In the genomic region with DNA sequence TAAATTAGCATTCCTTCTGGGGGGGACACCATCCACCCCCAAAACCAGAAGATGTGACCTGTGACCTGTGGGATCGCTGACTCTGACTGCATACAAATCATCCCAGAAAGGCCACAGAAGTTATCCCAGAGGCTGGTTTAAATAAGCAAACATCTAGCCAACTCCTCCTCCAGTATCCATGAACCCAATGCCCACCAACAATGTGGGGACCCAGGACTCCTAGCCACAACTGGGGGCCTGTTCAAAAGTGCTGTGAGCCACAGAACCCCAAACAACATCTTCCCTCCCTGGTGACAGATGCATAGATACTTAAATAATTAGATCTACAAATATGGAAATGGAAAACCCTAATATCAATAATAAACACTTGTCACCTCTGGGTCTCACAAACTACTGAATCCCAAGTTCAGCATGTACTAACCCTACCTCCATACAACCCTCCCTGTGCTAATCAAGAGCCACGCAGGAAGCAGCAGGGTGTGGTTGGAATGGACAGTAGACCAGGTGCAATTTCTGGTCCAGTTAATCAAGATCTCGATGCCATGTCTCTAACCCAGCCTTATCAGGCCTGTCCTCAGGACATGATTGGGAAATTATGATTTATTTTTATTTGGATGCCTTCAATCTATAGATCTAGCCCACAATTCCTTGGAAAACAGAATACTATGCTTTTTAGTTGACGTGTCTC, we compare ENCODE assay signal across 9 mouse cellular contexts. TPM values are rescaled to one million over a fixed set of nuclear protein-coding genes. Genes with fewer than 3 reads are reported as not detected.
"Had no signal": no experiment of that assay in that cellular context is flagged by ENCODE, and none has a peak within 500 bp of the region (broad histone marks: within the 10 kb centered on the region; RNA-seq: fewer than 3 reads in every experiment).

No protein-coding gene starts in this region.

- H3K4me3 ChIP-seq: layer of hippocampus, adult 2 months; limb, embryonic 13.5 days; liver, embryonic 15.5 days; midbrain, embryonic 15.5 days; neural tube, embryonic 12.5 days had no signal

- H3K27me3 ChIP-seq: limb, embryonic 13.5 days; liver, embryonic 15.5 days; midbrain, embryonic 15.5 days; neural tube, embryonic 12.5 days had no signal

- H3K27ac ChIP-seq: layer of hippocampus, adult 2 months; liver, embryonic 15.5 days; midbrain, embryonic 15.5 days; neural tube, embryonic 12.5 days had no signal

- DNase-seq: lung, adult 2 months; lung, postnatal 36 days had no signal

- H3K9ac ChIP-seq: limb, embryonic 13.5 days; liver, embryonic 15.5 days; midbrain, embryonic 15.5 days; neural tube, embryonic 12.5 days had no signal

- ATAC-seq: lung, postnatal 0 days; midbrain, embryonic 15.5 days had no signal

- H3K4me2 ChIP-seq: limb, embryonic 13.5 days; liver, embryonic 11.5 days; liver, embryonic 15.5 days; midbrain, embryonic 15.5 days; neural tube, embryonic 12.5 days had no signal

- H3K9me3 ChIP-seq: limb, embryonic 13.5 days; liver, embryonic 15.5 days; midbrain, embryonic 15.5 days; neural tube, embryonic 12.5 days had no signal

RNA-seq across cellular contexts. Expression of gene Gm20721, which starts 5.5 kb away (rescaled TPM):
- polyA plus RNA-seq: lung, adult 2 months had no signal
